Mouse (Mus musculus) embryonic facial prominence, embryonic 14.5 days (tissue): ENCODE measurements around the gene Baz2a. TPM values are rescaled to one million over a fixed set of nuclear protein-coding genes. Genes with fewer than 3 reads are reported as not detected.
"Not testable (repeated sequence)": the region's sequence is repeated elsewhere in the genome, so short reads cannot be mapped to it uniquely, and the experiment has no call there.

ENCODE experiments used
- ATAC-seq: fragments of 200-750 bp; cut with Nextera tagmentation; 2 replicates; pipeline ENCODE4 v1.8.0; 2017; ENCODE audit warnings: low read depth, moderate number of reproducible peaks, moderate TSS enrichment
- DNase-seq: peaks from one replicate; pipeline ENCODE4 v3.0.0-alpha.2; 2015; ENCODE audit warnings: low spot score
- H3K27ac ChIP-seq: fragments of 300-500 bp; sonication (generic); replicated peaks from 2 replicates; pipeline ENCODE4 v1.5.1; 2014; ENCODE audit warnings: low read depth, mild to moderate bottlenecking, low read length, moderate library complexity
- H3K27me3 ChIP-seq: fragments of 300-500 bp; sonication (generic); replicated peaks from 2 replicates; pipeline ENCODE4 v1.6.1; 2014; ENCODE audit warnings: low read length; ENCODE audit not compliant: control insufficient read depth, insufficient read depth
- H3K36me3 ChIP-seq: fragments of 300-500 bp; sonication (generic); 2 replicates; pipeline ENCODE4 v1.6.1; 2014; ENCODE audit warnings: low read length, mixed read lengths; ENCODE audit not compliant: control insufficient read depth, insufficient read depth
- H3K4me1 ChIP-seq: fragments of 300-500 bp; sonication (generic); 2 replicates; pipeline ENCODE4 v1.6.1; 2014; ENCODE audit warnings: antibody characterized with exemption, low read length; ENCODE audit not compliant: control insufficient read depth, insufficient read depth
- H3K4me2 ChIP-seq: fragments of 300-500 bp; sonication (generic); 2 replicates; pipeline ENCODE4 v1.6.1; 2014; ENCODE audit warnings: low read depth, mild to moderate bottlenecking, low read length, moderate library complexity, mixed read lengths
- H3K4me3 ChIP-seq: fragments of 300-500 bp; sonication (generic); 2 replicates; pipeline ENCODE4 v1.5.1; 2014; ENCODE audit warnings: low read depth, mild to moderate bottlenecking, low read length
- H3K9ac ChIP-seq: fragments of 300-500 bp; sonication (generic); 2 replicates; pipeline ENCODE4 v1.6.1; 2014; ENCODE audit warnings: low read depth, mild to moderate bottlenecking, low read length, moderate library complexity, mixed read lengths
- H3K9me3 ChIP-seq: fragments of 300-500 bp; sonication (generic); 2 replicates; pipeline ENCODE4 v1.6.1; 2016; ENCODE audit warnings: low read length; ENCODE audit not compliant: control insufficient read depth
- WGBS: fragments of 180-500 bp; shearing (Covaris S2); extraction: QIAGEN DNeasy Blood & Tissue Kit; methylation state at CpG from one replicate; pipeline ENCODE4 v1.1.7; 2014; 5-methylcytosine and 5-hydroxymethylcytosine counted together
- polyA plus RNA-seq: library from polyadenylated mRNA; unstranded; fragments of >200 nt; fragmentation: Nextera tagmentation; extraction: Ambion mirVana; gene quantifications from 2 replicates; pipeline ENCODE4 v1.2.1, GENCODE M21; 2014

Baz2a gene
- polyA plus RNA-seq, 1 experiment from 2014 or later: 18.8 TPM

- DNase-seq, H3K9me3 ChIP-seq, H3K27me3 ChIP-seq, H3K4me3 ChIP-seq, H3K27ac ChIP-seq, ATAC-seq, H3K9ac ChIP-seq, H3K4me2 ChIP-seq, H3K4me1 ChIP-seq: not testable (repeated sequence)
- H3K36me3 ChIP-seq: peaks cover 42% of the 10 kb centered on the region
- 92% methylated on average over 1 of the region's 2 CpGs for WGBS
These were observed 39.2 kb upstream of the Baz2a start for GRCm38 (mm10) chr10:128052136-128052535.

GRCm38 (mm10) chr10:128053001-128053400, 38.4 kb upstream of the Baz2a start:
- no peaks in the 10 kb centered on the region for H3K27me3 ChIP-seq
- no peak overlapping the region for H3K9ac ChIP-seq
- peaks cover 34% of the 10 kb centered on the region for H3K36me3 ChIP-seq
- no peak overlapping the region for H3K4me2 ChIP-seq
- H3K27ac ChIP-seq: no peak overlapping the region
- no peak for DNase-seq
- WGBS: 94% methylated on average over 8 of the region's 8 CpGs
- no peak overlapping the region for H3K4me3 ChIP-seq
- H3K4me1 ChIP-seq: no peaks in the 10 kb centered on the region
- no peaks in the 10 kb centered on the region for H3K9me3 ChIP-seq
- no peak for ATAC-seq

- peak overlapping the region; percentile 95 for H3K9ac ChIP-seq
- WGBS: 1% methylated on average over 18 of the region's 18 CpGs
- peaks cover 13% of the 10 kb centered on the region; the same call in 1 of the 2 replicates for H3K36me3 ChIP-seq
- no peaks in the 10 kb centered on the region for H3K9me3 ChIP-seq
- peak overlapping the region; percentile 85 for H3K4me3 ChIP-seq
- peak overlapping the region; percentile 79 for H3K4me2 ChIP-seq
- DNase-seq: no peak
- H3K27me3 ChIP-seq: no peaks in the 10 kb centered on the region
- H3K27ac ChIP-seq: peak overlapping the region; percentile 99
- H3K4me1 ChIP-seq: peaks cover 11% of the 10 kb centered on the region
- ATAC-seq: peak; percentile 10
These were observed 33.2 kb upstream of the Baz2a start for GRCm38 (mm10) chr10:128058184-128058583.

GRCm38 (mm10) chr10:128058601-128059151, 32.7 kb upstream of the Baz2a start, which contains the start of gene Ptges3:
Gene Ptges3, plus strand, starts transcription at chr10:128058954.
- Histone ChIP-seq H3K4me3 (peak within 1 kb of the TSS; percentile 85), H3K27me3 (no peaks in the 10 kb centered on the region), H3K9ac (peak within 1 kb of the TSS; percentile 95), H3K27ac (peak within 1 kb of the TSS; percentile 99), H3K36me3 (peaks cover 16% of the 10 kb centered on the region; the same call in 1 of the 2 replicates), H3K9me3 (no peaks in the 10 kb centered on the region), H3K4me2 (peak within 1 kb of the TSS; percentile 79), H3K4me1 (peaks cover 11% of the 10 kb centered on the region)
- DNase-seq (peak; percentile 98), ATAC-seq (peak; percentile 93)
- WGBS: 0% methylated on average over 30 of the region's 72 CpGs

- no peaks in the 10 kb centered on the region for H3K27me3 ChIP-seq
- H3K4me1 ChIP-seq: peaks cover 11% of the 10 kb centered on the region
- peak overlapping the region; percentile 85 for H3K4me3 ChIP-seq
- H3K9ac ChIP-seq: peak overlapping the region; percentile 95
- peak overlapping the region; percentile 99 for H3K27ac ChIP-seq
- WGBS: under 1% methylated on average over 32 of the region's 62 CpGs
- H3K9me3 ChIP-seq: no peaks in the 10 kb centered on the region
- DNase-seq (peak; percentile 72), ATAC-seq (peak; percentile 35)
- peak overlapping the region; percentile 79 for H3K4me2 ChIP-seq
- peaks cover 22% of the 10 kb centered on the region; the same call in 1 of the 2 replicates for H3K36me3 ChIP-seq
These were observed 32.0 kb upstream of the Baz2a start for GRCm38 (mm10) chr10:128059207-128059981.

- H3K9me3 ChIP-seq: no peaks in the 10 kb centered on the region
- H3K27me3 ChIP-seq: no peaks in the 10 kb centered on the region
- peaks cover 31% of the 10 kb centered on the region; the same call in 1 of the 2 replicates for H3K36me3 ChIP-seq
- ATAC-seq: no peak
- no peak overlapping the region for H3K27ac ChIP-seq
- no peak for DNase-seq
- H3K9ac ChIP-seq: peak overlapping the region; percentile 95
- peak overlapping the region; percentile 79 for H3K4me2 ChIP-seq
- peak overlapping the region; percentile 85 for H3K4me3 ChIP-seq
- WGBS: 81% methylated on average over 5 of the region's 5 CpGs
- H3K4me1 ChIP-seq: peaks cover 11% of the 10 kb centered on the region
These were observed 30.3 kb upstream of the Baz2a start for GRCm38 (mm10) chr10:128061109-128061508.

- peaks cover 39% of the 10 kb centered on the region; the same call in 1 of the 2 replicates for H3K36me3 ChIP-seq
- no peak overlapping the region for H3K4me2 ChIP-seq
- no peak overlapping the region for H3K9ac ChIP-seq
- H3K9me3 ChIP-seq: no peaks in the 10 kb centered on the region
- H3K4me3 ChIP-seq: no peak overlapping the region
- WGBS: 95% methylated on average over 6 of the region's 6 CpGs
- ATAC-seq (no peak), DNase-seq (no peak)
- H3K27ac ChIP-seq: no peak overlapping the region
- peaks cover 11% of the 10 kb centered on the region for H3K4me1 ChIP-seq
- no peaks in the 10 kb centered on the region for H3K27me3 ChIP-seq
These were observed 29.0 kb upstream of the Baz2a start for GRCm38 (mm10) chr10:128062221-128062989.

- Histone ChIP-seq H3K4me3 (no peak overlapping the region), H3K4me2 (no peak overlapping the region), H3K4me1 (no peaks in the 10 kb centered on the region), H3K27ac (no peak overlapping the region), H3K9me3 (no peaks in the 10 kb centered on the region), H3K9ac (no peak overlapping the region), H3K36me3 (peaks cover 63% of the 10 kb centered on the region), H3K27me3 (no peaks in the 10 kb centered on the region)
- WGBS: 87% methylated on average over 5 of the region's 5 CpGs
- no peak for ATAC-seq
- DNase-seq: no peak
These were observed 25.3 kb upstream of the Baz2a start for GRCm38 (mm10) chr10:128066072-128066471.
